Mouse (Mus musculus) spleen, postnatal 10 days (tissue): Measurements from ENCODE around the gene 3110040M04Rik.

Experiments
- DNase-seq, 2 experiments: peaks; one replicate each; pipeline ENCODE4 v3.0.0; 2021 to 2022; ENCODE audit warnings: low spot score in 2 of 2

3110040M04Rik gene

DNA sequence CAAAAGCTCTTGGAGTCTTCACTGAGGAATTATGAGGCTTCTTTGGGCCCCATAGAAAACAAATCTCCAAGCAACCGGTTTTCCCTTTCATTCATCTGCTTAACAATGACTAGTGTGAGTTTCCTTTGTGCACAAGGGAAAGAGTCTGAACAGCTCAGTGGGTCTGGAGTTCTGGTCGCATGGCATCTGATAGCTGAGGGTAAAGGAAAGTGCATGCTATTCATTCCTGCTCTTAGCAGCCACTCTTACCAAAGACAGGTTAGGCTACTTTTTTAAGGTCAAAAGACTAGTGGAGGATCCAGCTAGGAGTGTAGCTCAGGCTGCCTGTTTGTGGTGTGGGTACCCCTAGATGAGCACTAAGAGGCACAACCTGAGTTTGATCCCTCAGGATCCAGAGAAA lies 31.7 kb downstream of the 3110040M04Rik start:
- no peak for DNase-seq

DNA sequence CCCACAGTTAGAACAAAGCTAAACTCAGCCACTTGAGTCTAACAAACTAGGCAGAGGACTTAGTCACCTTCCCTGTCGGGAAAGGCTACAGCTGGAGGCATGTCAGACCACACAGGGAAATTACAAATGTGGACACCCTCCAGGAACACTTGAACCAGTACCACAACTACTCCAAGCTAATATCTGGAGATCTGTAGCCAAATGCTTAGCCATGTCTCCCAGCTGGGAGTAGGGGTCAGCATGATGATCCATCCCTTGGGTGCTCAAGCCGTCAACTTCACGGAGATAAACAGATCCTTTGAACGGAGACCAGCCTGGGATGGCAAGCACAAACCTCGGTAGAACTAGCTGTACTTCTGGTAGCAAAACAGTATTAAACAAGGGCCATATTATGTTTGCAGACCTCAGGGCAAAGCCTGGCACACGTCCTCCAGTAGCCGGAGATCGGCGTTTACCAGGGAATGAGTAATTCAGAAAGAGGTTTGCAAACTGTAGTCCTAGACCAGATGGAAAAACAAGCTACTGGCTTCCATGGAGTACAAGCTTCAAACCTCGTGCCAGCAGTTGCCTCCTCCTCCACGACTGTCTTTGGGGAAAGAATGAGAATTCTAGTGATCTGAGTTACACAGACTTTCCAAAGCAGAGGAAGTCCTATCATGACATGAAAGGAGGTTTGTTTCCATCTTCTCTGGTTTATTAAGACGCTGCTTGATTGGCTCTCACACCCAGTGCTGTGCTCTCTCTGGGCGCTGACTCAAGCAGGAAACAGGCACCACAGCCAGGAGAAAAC lies 32.4 kb downstream of the 3110040M04Rik start:
- DNase-seq, result no peak

DNA sequence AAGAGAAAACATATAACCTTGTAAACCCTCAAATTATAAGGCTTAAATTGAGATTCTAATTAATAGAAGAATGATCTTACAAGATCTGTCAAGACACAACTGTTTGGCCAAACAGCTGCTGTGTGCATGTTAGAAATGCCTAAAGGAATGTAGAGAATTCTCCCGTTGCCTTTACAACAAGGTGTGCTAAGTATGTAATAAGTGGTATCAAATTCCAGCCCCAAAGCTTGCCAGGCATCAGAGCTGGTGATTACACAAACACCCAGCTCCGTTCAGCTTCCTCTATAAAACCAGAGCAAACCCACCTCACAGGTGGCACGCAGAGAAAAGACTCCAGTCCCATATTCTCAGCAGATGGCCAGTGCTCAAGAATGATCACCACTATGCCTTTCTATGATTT lies 33.9 kb downstream of the 3110040M04Rik start:
- DNase-seq, result no peak

DNA sequence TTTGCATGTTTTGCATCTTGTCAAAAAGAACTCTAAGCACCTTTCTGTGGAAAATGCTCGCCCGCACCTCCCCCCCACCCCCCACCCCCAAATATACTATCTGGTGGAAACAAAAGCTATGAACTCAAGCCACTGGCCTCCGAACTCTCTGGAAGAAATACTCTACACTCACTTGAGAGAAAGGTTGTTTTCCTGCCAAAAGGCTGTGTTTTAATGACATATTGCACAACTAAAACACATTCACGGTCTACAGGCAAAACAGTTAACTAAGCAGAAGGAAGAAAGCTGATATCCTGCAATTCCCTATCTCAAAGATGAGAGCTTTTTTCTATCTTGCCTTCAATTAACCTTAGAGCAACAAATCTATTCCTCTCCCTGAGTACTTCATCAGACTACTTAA lies 39.4 kb downstream of the 3110040M04Rik start:
- no peak for DNase-seq

DNA sequence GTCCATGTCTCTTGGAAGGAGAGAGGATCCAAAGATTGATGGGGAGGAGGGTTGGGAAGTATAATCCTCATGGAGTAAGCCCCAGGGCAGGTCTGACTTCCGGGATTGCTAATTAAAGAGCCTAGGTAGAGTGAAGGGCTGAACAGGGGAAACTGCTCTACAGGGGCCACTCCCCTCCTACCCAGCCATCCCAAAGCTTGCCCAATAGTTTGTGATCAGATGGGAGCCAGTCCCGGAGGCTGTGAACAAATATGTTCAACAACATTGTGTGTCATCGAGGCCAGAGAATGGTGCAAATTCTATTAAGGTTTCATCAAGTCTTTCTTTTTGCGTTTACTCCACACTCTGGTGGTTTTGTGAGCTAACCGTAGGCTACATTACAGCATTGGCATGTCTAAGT lies 40.1 kb downstream of the 3110040M04Rik start:
- DNase-seq, result no peak

DNA sequence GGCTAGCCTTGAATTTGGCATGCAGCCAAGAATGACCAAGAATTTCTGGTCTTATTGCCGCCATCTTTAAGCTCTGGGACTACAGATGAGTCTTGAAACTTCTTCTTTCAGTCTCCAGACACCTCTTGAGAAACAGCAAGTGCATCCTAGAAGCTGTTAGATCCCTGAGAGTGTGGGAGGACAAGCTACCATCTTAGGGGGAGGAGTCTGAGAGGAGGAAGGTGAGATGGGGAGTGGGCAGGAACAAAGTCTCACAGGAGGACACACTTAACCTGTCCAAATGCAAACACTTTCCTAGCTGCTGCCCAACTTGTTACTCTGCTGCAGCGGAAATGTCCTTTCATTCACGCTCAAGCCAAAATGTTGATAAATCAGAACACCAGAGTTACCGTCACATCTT lies 40.8 kb downstream of the 3110040M04Rik start:
- no peak for DNase-seq

DNA sequence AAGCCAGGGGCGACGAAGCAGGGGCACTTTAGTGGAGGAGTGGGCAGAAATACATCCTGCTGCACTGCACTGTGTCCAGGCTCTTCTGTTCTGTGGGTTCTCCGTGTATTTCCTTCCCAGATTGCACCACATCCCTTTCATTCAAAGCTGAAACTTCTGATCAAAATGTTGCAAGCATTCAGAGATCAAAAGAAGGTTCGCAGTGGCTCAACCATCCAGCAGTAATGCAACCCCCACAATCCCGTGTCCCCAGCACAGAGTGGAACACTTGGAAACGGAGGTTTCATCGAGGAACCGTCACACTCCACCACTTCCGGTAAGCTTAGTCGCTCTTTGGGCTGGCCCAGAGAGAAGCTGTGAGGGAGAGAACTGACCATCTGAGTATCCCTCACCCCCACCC lies 41.2 kb downstream of the 3110040M04Rik start:
- DNase-seq, result no peak

DNA sequence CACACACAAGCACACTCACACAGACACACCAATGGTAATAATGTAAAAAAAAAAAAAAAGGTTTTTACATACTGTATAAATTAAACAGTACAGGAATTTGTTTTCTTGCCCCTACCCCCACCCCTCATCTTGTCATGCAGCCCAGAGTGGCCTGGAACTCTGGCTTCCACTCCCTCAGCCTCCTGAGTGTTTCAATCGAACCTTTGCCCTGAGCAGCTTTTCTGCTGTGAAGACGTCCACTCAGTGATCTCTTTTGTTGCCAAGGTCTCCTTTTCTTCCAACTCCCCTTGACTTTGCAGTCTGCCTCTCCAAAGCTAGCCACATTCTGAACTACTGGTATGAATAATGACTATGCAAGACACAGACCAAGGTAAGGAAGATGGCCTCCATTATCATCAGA lies 41.9 kb downstream of the 3110040M04Rik start:
- DNase-seq, result no peak

DNA sequence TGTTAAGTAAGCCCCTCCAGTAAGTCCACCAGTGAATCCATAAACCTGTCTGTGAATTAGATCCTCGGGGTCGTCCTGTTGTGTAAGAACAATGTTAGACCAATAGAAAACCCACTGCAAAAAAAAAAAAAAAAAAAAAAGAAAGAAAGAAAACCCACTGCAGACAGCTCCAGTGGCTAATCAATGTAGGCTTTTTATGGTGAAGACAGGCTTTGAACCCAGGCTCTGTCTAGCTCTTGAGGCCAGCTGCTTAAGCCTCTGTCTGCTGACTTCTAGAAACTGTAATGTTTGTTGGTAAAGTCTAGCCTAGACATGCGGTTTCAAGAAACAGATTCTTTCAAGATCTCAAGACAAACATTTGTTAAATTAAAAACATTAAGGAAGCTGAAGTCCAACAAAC lies 46.2 kb downstream of the 3110040M04Rik start:
- DNase-seq, result no peak

DNA sequence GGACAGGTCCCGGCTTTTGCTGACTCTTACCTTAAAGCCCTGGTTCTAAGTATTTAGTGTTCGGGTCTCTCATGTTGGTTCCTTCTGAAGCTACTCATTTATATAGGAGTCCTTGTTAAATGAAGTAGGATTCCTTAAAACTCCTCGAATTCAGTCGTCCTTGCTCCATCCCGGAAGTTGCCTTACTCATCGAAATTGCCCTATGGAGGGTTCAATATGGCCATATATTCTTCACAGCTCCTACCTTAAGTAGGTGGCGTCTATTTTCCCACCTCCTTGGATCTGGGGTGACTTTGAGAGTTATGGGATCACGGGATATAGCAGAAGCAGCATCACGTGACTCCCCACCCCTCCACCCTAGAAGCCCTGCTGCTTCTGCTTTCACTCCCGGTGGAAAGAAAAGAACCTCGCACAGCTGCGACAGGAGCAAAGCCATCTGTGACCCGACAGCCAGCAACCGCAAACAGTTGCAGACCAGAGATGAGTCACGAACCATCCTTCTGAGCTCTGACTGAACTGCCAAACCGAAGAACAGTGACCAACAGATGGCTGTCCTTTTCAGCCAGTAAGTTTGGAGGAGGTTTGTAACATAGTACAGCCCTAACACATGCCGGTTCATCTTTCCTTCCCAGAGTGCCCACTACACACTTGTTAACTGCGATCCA lies 46.7 kb downstream of the 3110040M04Rik start:
- DNase-seq, result peak in 1 of 2 experiments; percentile 36

DNA sequence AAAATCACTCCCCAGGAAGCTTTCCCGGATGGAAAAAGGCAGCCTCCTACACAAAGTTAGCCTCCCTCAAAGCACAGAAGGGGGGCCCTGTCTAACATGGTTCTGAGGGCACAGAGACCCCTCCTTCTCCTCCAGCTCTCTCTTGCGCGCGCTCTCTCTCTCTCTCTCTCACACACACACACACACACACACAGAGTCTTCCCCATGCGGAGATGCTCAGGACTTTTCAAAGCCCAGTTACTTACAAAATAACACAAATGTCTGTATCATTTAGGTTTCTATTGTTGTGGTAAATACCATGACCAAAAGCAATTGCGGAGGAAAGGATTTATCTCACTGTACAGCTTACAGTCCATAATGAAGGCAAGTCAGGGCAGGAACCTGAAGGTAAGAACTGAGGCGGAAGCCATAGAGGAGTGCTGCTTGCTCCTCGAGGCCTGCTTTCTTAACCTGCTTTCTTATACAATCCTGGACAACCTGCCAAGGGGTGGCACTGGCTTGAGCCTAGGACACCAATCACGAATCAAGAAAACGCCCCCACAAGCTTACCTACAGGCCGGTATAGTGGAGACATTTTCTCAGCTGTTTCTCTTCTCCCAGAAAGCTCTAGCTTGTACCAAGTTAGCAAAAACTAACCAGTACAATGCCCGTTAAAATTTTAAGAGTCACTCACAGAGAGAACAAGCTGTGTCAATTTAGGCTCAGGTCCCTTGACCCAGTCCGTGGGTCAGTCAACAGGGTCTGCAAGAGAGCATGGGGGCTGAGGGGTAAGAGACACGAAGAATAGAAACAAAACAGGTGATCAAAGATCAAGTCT lies 47.5 kb downstream of the 3110040M04Rik start:
- no peak for DNase-seq
